Mouse (Mus musculus) cerebellum, adult 2 months (tissue): ENCODE results near the gene Ypel2.

Experiments
- CTCF ChIP-seq: fragments of 200-500 bp; IDR thresholded peaks from 2 replicates; pipeline ENCODE4 v1.5.1; 2011; ENCODE audit warnings: low read depth, mild to moderate bottlenecking, control low read depth, low read length, moderate library complexity, borderline replicate concordance; ENCODE audit not compliant: insufficient read depth
- POLR2A ChIP-seq: fragments of 200-500 bp; IDR thresholded peaks from 2 replicates; pipeline ENCODE4 v1.6.1; 2011; ENCODE audit warnings: low read length, control low read depth, borderline replicate concordance; ENCODE audit not compliant: insufficient read depth

GRCm38 (mm10) chr11:86951672-86952071 lies 41.8 kb downstream of the Ypel2 start:
- TF ChIP-seq POLR2A (no peak), CTCF (no peak)
